Mouse (Mus musculus) brain, embryonic 14.5 days (tissue): ENCODE results near the gene Atrnl1.

ENCODE experiments used
- CTCF ChIP-seq: fragments of 200-500 bp; IDR thresholded peaks from 2 replicates; pipeline ENCODE4 v1.5.1; 2012; ENCODE audit warnings: inconsistent platforms, mild to moderate bottlenecking, moderate library complexity, borderline replicate concordance; ENCODE audit not compliant: insufficient read depth, insufficient read length; ENCODE audit errors: extremely low read depth
- POLR2A ChIP-seq: fragments of 200-500 bp; IDR thresholded peaks from 2 replicates; pipeline ENCODE4 v1.6.1; 2012; ENCODE audit warnings: mild to moderate bottlenecking, inconsistent platforms, borderline replicate concordance; ENCODE audit not compliant: poor library complexity, insufficient read depth, insufficient read length, severe bottlenecking; ENCODE audit errors: extremely low read depth

- TF ChIP-seq POLR2A: no peak
- peak; percentile 67 for TF ChIP-seq CTCF
Observed at GRCm38 (mm10) chr19:57655083-57655482, 44.2 kb downstream of the Atrnl1 start.
